Mouse (Mus musculus) MEL-GATA-1-ER (cell line): ENCODE data around the gene 4930467E23Rik.
"Not testable (repeated sequence)": the region's sequence is repeated elsewhere in the genome, so short reads cannot be mapped to it uniquely, and the experiment has no call there.

Experiments
- DNase-seq: peaks from one replicate; pipeline ENCODE4 v3.0.0-alpha.2; 2012; ENCODE audit warnings: low read depth; ENCODE audit errors: extremely low read depth

The 4930467E23Rik gene

DNA sequence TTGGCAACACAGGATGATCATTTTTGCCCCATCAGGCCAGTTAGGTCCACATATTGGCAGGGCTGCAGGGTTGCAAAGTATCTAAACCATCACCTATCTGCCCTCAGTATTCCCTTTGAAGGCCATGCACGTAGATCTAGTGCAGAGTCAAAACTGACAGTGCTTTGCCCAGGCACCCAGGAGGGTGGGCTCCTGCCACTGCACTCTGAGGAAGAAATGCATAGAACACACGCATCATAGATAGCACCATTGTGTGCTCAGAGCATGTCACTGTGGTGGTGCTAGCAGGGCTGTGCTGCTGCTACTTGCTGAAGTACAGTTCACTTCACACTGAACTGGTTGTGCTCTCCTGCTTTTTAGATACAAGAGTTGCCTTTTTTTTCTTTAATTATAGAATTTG lies at the start of gene 4930467E23Rik:
TSS of gene 4930467E23Rik (plus strand) at position 301 of the 400 bp plus-strand sequence.
- DNase-seq, result not testable (repeated sequence)

- DNase-seq, result not testable (repeated sequence)
Measured at GRCm38 (mm10) chr8:19682311-19682710, 47.1 kb upstream of the 4930467E23Rik start.

DNA sequence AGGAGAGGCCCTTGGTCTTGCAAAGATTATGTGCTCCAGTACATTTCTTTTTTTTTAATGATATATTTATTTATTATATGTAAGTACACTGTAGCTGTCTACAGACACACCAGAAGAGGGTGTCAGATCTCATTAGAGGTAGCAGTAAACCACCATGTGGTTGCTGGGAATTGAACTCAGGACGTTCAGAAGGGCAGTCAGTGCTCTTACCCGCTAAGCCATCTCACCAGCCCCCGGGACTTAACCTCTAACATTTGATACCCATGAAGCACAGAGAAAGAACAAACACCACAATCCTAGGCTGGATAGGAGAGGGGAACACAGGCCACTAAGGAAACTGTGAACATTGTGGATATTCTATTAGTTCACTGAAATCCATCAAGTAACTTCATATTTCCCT lies 43.9 kb upstream of the 4930467E23Rik start:
- DNase-seq, result not testable (repeated sequence)

- not testable (repeated sequence) for DNase-seq
Measured at GRCm38 (mm10) chr8:19688802-19689525, 40.4 kb upstream of the 4930467E23Rik start.

DNA sequence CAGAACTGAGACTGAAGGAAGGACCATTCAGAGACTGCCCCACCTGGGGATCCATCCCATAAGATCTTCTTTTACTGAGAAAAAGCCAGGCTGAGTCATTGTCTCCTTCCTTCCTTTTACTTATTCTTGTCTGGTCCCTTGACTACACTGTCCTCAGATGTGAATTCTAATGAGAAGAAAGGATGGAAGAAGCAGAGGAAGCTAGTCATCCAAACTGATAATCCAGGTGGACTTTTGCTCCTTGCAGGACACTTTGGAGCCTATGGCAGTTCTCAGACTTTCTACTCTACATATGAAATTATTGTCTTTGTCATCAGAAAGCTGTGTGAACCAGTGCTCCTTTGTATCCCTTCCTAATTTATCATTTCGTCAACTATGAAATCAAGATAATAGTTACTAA lies 39.6 kb upstream of the 4930467E23Rik start:
- DNase-seq, result not testable (repeated sequence)

DNA sequence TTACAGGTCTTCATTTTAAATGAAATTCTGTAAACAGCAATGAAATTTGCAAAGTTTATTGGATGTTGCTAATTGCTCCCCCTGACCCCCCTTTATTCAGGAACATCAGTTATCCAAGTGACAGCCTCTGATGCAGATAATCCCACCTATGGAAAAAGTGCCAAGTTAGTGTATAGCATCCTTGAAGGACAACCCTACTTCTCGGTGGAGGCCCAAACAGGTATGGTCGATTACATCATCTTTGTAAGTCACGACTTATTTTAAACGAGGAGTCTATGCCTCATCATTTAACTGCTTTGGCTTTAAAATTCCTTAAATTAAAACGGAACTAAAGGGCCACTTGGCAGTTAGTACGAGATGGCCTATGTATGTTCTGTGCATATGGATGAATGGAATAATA lies 38.0 kb upstream of the 4930467E23Rik start:
- not testable (repeated sequence) for DNase-seq

GRCm38 (mm10) chr8:19697497-19698077 lies 31.8 kb upstream of the 4930467E23Rik start:
- not testable (repeated sequence) for DNase-seq

DNA sequence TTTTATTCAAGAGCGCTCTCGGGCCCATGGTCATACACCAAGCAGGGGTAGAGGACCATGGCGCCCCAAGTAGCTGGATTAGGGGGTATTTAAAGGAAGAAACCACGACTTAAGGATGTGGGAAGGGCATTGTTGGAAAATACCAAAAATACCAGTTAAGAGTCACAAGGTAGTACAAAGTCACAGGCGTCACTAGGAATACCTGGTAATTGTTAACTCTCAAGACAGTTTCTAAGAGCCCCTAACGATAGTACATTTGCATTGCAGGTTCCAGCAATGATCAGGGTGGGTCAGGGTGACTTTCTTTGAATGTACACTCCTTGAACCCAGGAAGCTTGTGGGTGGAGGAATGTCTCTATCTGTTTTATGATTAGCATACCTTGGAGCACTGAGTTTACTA lies 31.3 kb upstream of the 4930467E23Rik start:
- DNase-seq, result not testable (repeated sequence)

- DNase-seq, result not testable (repeated sequence)
Measured at GRCm38 (mm10) chr8:19698722-19699121, 30.7 kb upstream of the 4930467E23Rik start.

- DNase-seq, result not testable (repeated sequence)
Measured at GRCm38 (mm10) chr8:19701326-19701725, 28.1 kb upstream of the 4930467E23Rik start.

- not testable (repeated sequence) for DNase-seq
Measured at GRCm38 (mm10) chr8:19702276-19702675, 27.1 kb upstream of the 4930467E23Rik start.

DNA sequence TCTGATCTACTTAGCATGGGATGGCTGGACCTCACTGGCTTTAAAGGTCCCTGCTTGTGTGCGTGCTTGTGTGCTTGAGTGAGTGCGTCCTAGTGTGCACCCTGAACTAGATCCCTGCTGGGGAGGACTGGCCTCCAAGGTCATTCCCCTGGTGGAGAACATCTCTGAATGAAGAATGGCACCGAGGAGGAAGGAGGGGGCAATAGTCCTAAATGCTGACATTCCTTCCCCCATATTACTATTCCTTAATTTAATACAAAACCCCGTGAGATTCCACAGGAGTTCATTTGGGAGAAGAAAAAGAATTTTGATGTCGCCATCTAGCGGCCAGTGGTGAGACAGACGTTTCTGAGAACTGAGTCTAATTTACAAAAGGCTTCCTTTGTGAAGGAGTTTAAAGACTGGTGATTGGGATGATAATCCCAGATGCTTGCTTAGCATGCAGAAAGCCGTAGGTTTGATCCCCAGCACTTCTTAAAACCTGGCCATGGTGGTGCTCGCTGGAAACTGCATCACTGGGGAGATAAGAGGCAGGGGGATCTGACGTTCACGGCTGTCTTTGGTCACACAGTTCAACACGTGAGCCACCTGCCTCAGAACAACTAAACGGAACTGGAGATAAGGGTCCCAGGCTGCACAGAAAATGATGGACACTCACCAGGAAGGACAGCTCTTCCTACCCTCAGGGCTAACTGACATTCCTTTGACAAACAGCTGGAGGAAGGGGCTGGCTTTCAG lies 26.2 kb upstream of the 4930467E23Rik start:
- DNase-seq, result peak; percentile 69

- DNase-seq, result not testable (repeated sequence)
Measured at GRCm38 (mm10) chr8:19703906-19704305, 25.5 kb upstream of the 4930467E23Rik start.

DNA sequence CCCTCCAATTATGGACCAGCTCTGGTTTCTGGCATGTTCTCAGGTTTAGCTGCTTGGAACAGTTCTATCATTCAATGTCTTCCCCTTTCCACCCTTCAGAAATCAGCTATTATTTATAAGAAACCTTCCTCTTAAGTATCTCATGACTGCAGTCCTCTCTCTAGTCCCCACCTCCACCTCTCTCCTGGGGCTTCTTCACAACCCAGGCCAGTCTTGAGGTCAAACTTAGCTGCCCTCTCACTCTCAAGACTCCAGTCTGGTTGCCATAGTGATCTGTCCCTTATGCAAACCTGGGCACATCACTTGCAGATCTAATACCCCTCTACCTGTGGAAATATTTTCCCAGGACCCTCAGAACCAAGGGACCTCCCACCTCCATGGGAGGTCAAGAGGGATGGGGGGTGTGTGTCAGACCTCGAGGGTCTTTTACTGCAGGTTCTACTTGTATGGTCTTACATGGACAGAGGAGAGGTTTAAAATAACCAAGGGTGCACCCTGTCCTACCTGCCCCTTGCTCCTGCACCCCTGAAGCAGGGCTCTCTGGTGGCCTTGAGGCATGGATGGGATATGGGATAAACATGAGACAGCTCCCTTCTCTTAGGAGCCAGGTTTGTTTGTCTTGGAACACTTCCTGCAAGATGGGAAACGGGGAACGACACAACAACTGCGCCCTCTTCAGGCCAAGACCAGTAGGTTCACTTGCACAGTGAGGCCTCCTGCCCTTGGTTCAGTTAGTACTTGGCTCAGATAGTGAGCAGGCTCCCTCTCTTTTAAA lies 24.7 kb upstream of the 4930467E23Rik start:
- DNase-seq, result not testable (repeated sequence)

- DNase-seq, result not testable (repeated sequence)
Measured at GRCm38 (mm10) chr8:19705216-19705600, 24.2 kb upstream of the 4930467E23Rik start.

- DNase-seq, result not testable (repeated sequence)
Measured at GRCm38 (mm10) chr8:19706101-19706725, 23.2 kb upstream of the 4930467E23Rik start.

- peak; percentile 18 for DNase-seq
Measured at GRCm38 (mm10) chr8:19706918-19707760, 22.2 kb upstream of the 4930467E23Rik start.

- not testable (repeated sequence) for DNase-seq
Measured at GRCm38 (mm10) chr8:19707761-19708443, 21.5 kb upstream of the 4930467E23Rik start.

GRCm38 (mm10) chr8:19708976-19709375 lies 20.4 kb upstream of the 4930467E23Rik start:
- DNase-seq, result not testable (repeated sequence)
